Mouse (Mus musculus): Measurements from ENCODE around the gene Ufd1. TPM values are rescaled to one million over a fixed set of nuclear protein-coding genes. Genes with fewer than 3 reads are reported as not detected.

Gene Ufd1
- total and polyA plus RNA-seq, 3 experiments = 41.9 to 67.8 TPM; not detected in 1

DNA sequence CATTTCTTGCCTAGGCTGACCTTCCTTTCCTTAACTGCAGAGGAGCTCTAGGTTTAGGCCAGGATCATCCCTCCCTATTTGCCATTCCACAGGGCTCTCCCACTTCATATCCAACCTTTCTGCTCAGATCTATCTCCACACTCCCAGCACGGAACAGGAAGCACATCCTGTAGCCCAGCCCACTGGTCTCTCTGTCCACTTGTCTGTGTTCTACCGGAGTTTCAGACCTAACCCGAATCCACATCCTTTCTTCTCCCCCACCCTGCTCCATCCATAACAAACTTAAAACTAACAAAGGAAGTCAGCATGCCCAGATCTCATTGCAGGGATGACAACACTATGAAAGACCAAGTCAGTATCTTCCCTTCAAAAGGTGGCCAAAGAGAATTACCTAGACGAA, 45.2 kb upstream of the Ufd1 start:
- no peak overlapping the region for H3K4me3 ChIP-seq (ENCODE audit: control insufficient read depth in 1 of 2, insufficient read depth in 1 of 2, low read depth in 2 of 2, low read length in 2 of 2)
- no peaks in the 10 kb centered on the region for H3K4me1 ChIP-seq (ENCODE audit: control insufficient read depth in 1 of 2, insufficient read depth in 2 of 2, low read length in 2 of 2)
- H3K9ac ChIP-seq (ENCODE audit: control insufficient read depth, low read depth, low read length, poor library complexity, severe bottlenecking) = no peak overlapping the region
- H3K27ac ChIP-seq (ENCODE audit: control insufficient read depth, low read depth, low read length) = no peak overlapping the region
- no peak for DNase-seq (ENCODE audit: low read depth, low spot score)
- no peaks in the 10 kb centered on the region for H3K36me3 ChIP-seq (ENCODE audit: control insufficient read depth in 1 of 2, insufficient read depth in 2 of 2, low read length in 2 of 2)
- peaks cover 6 to 13% of the 10 kb centered on the region in 2 experiments for H3K27me3 ChIP-seq (ENCODE audit: control insufficient read depth in 1 of 2, insufficient read depth in 2 of 2, low read length in 2 of 2)
- H3K9me3 ChIP-seq (replicated peaks; ENCODE audit: insufficient read depth, low read length) = no peaks in the 10 kb centered on the region
- H3K79me2 ChIP-seq (ENCODE audit: control insufficient read depth, insufficient read depth, low read length, poor library complexity) = no peaks in the 10 kb centered on the region
- no peak for TF ChIP-seq ETS1 (IDR thresholded peaks at IDR 0.05; ENCODE audit: low read depth, low read length)
- no peak for TF ChIP-seq USF2 (IDR thresholded peaks at IDR 0.05; ENCODE audit: borderline replicate concordance in 1 of 2, insufficient read depth in 1 of 2, low read depth in 1 of 2, low read length in 2 of 2)
- no peak for TF ChIP-seq CHD2 (IDR thresholded peaks at IDR 0.05; ENCODE audit: low read length)

GRCm38 (mm10) chr16:18769501-18769900, 42.1 kb upstream of the Ufd1 start:
- H3K27ac ChIP-seq (ENCODE audit: control insufficient read depth, low read depth, low read length) = no peak overlapping the region
- H3K36me3 ChIP-seq (ENCODE audit: control insufficient read depth in 1 of 2, insufficient read depth in 2 of 2, low read length in 2 of 2) = no peaks in the 10 kb centered on the region
- H3K9me3 ChIP-seq (replicated peaks; ENCODE audit: insufficient read depth, low read length) = no peaks in the 10 kb centered on the region
- H3K4me1 ChIP-seq (ENCODE audit: control insufficient read depth in 1 of 2, insufficient read depth in 2 of 2, low read length in 2 of 2) = no peaks in the 10 kb centered on the region
- no peaks in the 10 kb centered on the region for H3K79me2 ChIP-seq (ENCODE audit: control insufficient read depth, insufficient read depth, low read length, poor library complexity)
- no peak for DNase-seq (ENCODE audit: low read depth, low spot score)
- TF ChIP-seq CHD2 (IDR thresholded peaks at IDR 0.05; ENCODE audit: low read length) (no peak), ZNF384 (IDR thresholded peaks at IDR 0.05; ENCODE audit: low read depth, low read length) (no peak), USF1 (IDR thresholded peaks at IDR 0.05; ENCODE audit: low read depth, low read length) (no peak), JUND (IDR thresholded peaks at IDR 0.05; ENCODE audit: low read depth, low read length) (no peak), NELFE (IDR thresholded peaks at IDR 0.05; ENCODE audit: low read depth, low read length) (no peak), TAL1 (IDR thresholded peaks at IDR 0.05; ENCODE audit: low read length) (no peak), TCF12 (IDR thresholded peaks at IDR 0.05; ENCODE audit: low read depth, low read length) (no peak), MAFK (IDR thresholded peaks at IDR 0.05; ENCODE audit: borderline replicate concordance, low read depth, low read length) (no peak), CHD1 (IDR thresholded peaks at IDR 0.05; ENCODE audit: low read depth, low read length) (no peak), POLR2AphosphoS5 (IDR thresholded peaks at IDR 0.05; ENCODE audit: borderline replicate concordance, low read depth, low read length) (no peak), MAX (IDR thresholded peaks at IDR 0.05; ENCODE audit: low read length) (no peak), ZMIZ1 (IDR thresholded peaks at IDR 0.05; ENCODE audit: low read depth, low read length) (no peak), MAZ (IDR thresholded peaks at IDR 0.05; ENCODE audit: low read depth, low read length) (no peak), GABPA (IDR thresholded peaks at IDR 0.05; ENCODE audit: low read depth, low read length) (no peak), ETS1 (IDR thresholded peaks at IDR 0.05; ENCODE audit: low read depth, low read length) (no peak)
- no peak overlapping the region for H3K9ac ChIP-seq (ENCODE audit: control insufficient read depth, low read depth, low read length, poor library complexity, severe bottlenecking)
- peaks cover 6 to 10% of the 10 kb centered on the region in 2 experiments for H3K27me3 ChIP-seq (ENCODE audit: control insufficient read depth in 1 of 2, insufficient read depth in 2 of 2, low read length in 2 of 2)
- H3K4me3 ChIP-seq (ENCODE audit: control insufficient read depth in 1 of 2, insufficient read depth in 1 of 2, low read depth in 2 of 2, low read length in 2 of 2) = no peak overlapping the region

Measured in MEL (cell line).